Mouse (Mus musculus) liver, embryonic 16.5 days (tissue): ENCODE data around the gene Fam120a. TPM values are rescaled to one million over a fixed set of nuclear protein-coding genes. Genes with fewer than 3 reads are reported as not detected.

ENCODE experiments used
- ATAC-seq: fragments of 200-750 bp; cut with Nextera tagmentation; 2 replicates; pipeline ENCODE4 v1.8.0; 2017; ENCODE audit warnings: low read depth, mild to moderate bottlenecking, moderate number of reproducible peaks, moderate library complexity
- H3K27ac ChIP-seq: fragments of 300-500 bp; sonication (generic); 2 replicates; pipeline ENCODE4 v1.5.1; 2014; ENCODE audit warnings: mild to moderate bottlenecking, low read length
- H3K27me3 ChIP-seq: fragments of 300-500 bp; sonication (generic); 2 replicates; pipeline ENCODE4 v1.6.1; 2014; ENCODE audit warnings: low read depth, low read length, mixed read lengths; ENCODE audit not compliant: control insufficient read depth, insufficient read depth
- H3K36me3 ChIP-seq: fragments of 300-500 bp; sonication (generic); 2 replicates; pipeline ENCODE4 v1.6.1; 2014; ENCODE audit warnings: mild to moderate bottlenecking; ENCODE audit not compliant: control insufficient read depth, insufficient read depth
- H3K4me1 ChIP-seq: fragments of 300-500 bp; sonication (generic); 2 replicates; pipeline ENCODE4 v1.6.1; 2014; ENCODE audit warnings: low read depth, low read length, mixed read lengths; ENCODE audit not compliant: control insufficient read depth
- H3K4me2 ChIP-seq: fragments of 300-500 bp; sonication (generic); 2 replicates; pipeline ENCODE4 v1.6.1; 2014; ENCODE audit warnings: low read depth, low read length, mixed read lengths
- H3K4me3 ChIP-seq: fragments of 300-500 bp; sonication (generic); 2 replicates; pipeline ENCODE4 v1.5.1; 2014; ENCODE audit warnings: low read depth, mild to moderate bottlenecking, low read length
- H3K9ac ChIP-seq: fragments of 300-500 bp; sonication (generic); 2 replicates; pipeline ENCODE4 v1.6.1; 2014; ENCODE audit warnings: low read depth, low read length
- H3K9me3 ChIP-seq: fragments of 300-500 bp; sonication (generic); replicated peaks from 2 replicates; pipeline ENCODE4 v1.6.1; 2016; ENCODE audit warnings: low read length; ENCODE audit not compliant: control insufficient read depth
- WGBS: fragments of 180-500 bp; shearing (Covaris S2); extraction: QIAGEN DNeasy Blood & Tissue Kit; methylation state at CpG from one replicate; pipeline ENCODE4 v1.1.7; 2014; ENCODE audit not compliant: insufficient replicate concordance; 5-methylcytosine and 5-hydroxymethylcytosine counted together
- polyA plus RNA-seq: library from polyadenylated mRNA; unstranded; fragments of >200 nt; fragmentation: Nextera tagmentation; extraction: Ambion mirVana; gene quantifications from 2 replicates; pipeline ENCODE4 v1.2.1, GENCODE M21; 2015

The Fam120a gene
- polyA plus RNA-seq, 1 experiment from 2014 or later: 12.0 TPM

DNA sequence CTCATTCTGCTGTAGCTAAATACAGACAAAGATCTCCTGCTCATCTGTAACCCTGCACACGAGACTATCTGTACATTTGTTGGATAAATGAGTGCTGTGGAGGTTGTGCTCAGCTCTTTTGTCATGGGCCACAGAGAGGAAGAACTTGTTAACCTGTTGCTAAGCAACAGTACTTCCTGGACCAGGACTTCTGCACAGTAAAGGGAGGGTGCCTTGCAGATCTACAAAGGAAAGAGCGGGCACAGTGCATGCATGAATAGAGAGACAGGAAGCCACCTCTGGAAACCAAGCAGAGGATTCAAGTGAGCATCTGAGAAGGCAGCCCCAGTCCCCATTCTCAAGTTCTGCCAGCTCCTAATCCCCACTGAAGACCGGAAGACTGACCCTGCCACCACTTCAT lies 27.1 kb upstream of the Fam120a start:
- H3K9ac ChIP-seq: no peak overlapping the region
- no peaks in the 10 kb centered on the region for H3K9me3 ChIP-seq
- no peak overlapping the region for H3K4me2 ChIP-seq
- no peak for ATAC-seq
- WGBS: 17% methylated on average over 3 of the region's 3 CpGs
- no peaks in the 10 kb centered on the region for H3K4me1 ChIP-seq
- no peak overlapping the region for H3K27ac ChIP-seq
- no peaks in the 10 kb centered on the region for H3K27me3 ChIP-seq
- H3K36me3 ChIP-seq: no peaks in the 10 kb centered on the region
- no peak overlapping the region for H3K4me3 ChIP-seq

DNA sequence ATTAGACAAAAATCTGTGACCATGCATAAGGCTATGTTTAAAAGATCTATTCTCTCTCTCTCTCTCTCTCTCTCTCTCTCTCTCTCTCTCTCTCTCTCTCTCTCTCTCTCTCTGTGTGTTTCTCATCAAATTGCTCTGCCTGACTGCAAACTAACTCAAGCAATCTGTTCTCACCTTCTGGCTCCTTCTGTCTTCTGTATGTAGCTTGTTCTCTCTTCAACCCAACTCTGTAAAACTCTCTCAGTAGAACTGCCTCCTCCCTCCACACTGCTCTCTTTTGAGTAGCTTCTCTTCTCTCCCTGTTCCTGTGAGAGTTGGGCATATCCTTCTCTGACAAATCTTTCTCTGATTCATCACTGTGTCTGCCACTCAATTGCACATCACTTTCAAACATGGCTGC lies 25.1 kb upstream of the Fam120a start:
- no peak overlapping the region for H3K4me3 ChIP-seq
- H3K27ac ChIP-seq: no peak overlapping the region
- no peaks in the 10 kb centered on the region for H3K27me3 ChIP-seq
- H3K9me3 ChIP-seq: no peaks in the 10 kb centered on the region
- no peak for ATAC-seq
- no peak overlapping the region for H3K4me2 ChIP-seq
- H3K36me3 ChIP-seq: no peaks in the 10 kb centered on the region
- H3K4me1 ChIP-seq: no peaks in the 10 kb centered on the region
- H3K9ac ChIP-seq: no peak overlapping the region

DNA sequence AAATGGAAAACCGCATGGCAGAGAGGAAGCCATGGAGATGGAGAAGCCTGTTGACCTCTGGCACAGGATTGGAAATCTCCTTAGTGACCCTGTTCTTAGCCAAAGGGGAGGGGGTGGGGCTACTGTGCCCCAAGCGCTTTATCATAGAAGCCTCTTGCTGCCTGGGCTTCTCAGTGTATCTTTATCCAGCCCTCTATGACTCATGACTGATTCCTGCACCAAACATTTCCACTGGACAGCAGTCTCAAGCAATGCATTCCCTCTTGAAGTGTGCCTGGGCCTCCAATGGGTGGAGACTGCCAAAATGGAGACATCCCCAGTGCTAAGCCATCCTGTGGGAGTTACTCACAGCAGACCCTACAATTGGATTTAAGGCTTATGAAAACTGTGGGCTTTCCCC lies 22.3 kb upstream of the Fam120a start:
- H3K27ac ChIP-seq: no peak overlapping the region
- H3K4me3 ChIP-seq: no peak overlapping the region
- H3K27me3 ChIP-seq: no peaks in the 10 kb centered on the region
- no peak overlapping the region for H3K4me2 ChIP-seq
- 67% methylated on average over 2 of the region's 2 CpGs for WGBS
- H3K9me3 ChIP-seq: no peaks in the 10 kb centered on the region
- no peak for ATAC-seq
- H3K9ac ChIP-seq: no peak overlapping the region
- H3K36me3 ChIP-seq: no peaks in the 10 kb centered on the region
- no peaks in the 10 kb centered on the region for H3K4me1 ChIP-seq

DNA sequence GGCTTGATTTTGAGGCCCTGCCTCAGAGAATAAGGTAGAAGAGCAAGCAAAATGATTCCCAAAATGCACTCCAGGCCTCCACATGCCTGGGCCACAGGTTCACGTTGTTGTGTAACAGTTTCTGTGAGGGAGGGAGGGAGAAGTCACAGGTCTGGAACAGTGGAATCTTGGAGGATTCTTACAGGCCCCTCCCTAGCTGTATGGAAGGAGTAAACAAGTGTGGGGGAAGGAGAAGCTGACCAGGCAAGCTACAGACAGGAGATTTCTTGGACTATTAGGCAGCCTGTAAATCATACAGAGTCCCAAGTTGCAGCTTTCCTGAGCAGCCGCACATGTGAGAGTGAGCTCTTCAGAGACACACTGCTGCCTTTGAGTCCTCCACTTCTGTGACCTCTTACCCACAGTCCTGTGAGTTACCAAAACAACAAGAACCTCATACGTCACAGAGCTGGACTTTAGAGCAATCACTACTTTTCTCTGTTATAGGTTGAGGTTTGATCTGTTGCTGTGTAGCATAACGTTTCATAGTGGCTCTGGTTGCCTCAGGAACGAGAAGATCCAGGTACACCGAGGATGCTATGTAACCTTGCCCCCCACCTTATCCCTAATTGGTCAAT lies 14.8 kb upstream of the Fam120a start:
- H3K27ac ChIP-seq: no peak overlapping the region
- no peaks in the 10 kb centered on the region for H3K36me3 ChIP-seq
- H3K27me3 ChIP-seq: no peaks in the 10 kb centered on the region
- no peaks in the 10 kb centered on the region for H3K9me3 ChIP-seq
- no peak overlapping the region for H3K9ac ChIP-seq
- ATAC-seq: no peak
- no peak overlapping the region for H3K4me2 ChIP-seq
- 67% methylated on average over 6 of the region's 6 CpGs for WGBS
- no peak overlapping the region for H3K4me3 ChIP-seq
- peaks cover 3% of the 10 kb centered on the region; the same call in 1 of the 2 replicates for H3K4me1 ChIP-seq

DNA sequence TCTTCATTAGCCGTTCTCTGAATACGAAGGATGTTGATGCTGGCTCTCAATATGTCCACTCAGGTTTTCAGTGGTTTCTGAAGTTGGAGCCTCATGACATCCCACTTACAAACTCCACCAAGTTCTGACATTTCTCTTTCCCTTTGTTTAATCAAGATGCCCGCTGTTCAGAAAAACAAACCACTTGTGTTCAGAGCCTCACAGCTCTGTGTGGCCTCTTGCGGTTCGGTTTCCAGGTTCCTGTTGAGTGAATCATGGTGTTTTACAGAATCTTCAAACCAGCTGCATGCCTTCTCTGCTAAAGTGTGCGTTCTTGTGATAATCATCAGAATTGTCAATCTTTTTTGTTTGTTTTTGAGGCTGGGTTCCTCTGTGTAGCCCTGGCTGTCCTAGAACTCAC lies 11.3 kb upstream of the Fam120a start:
- no peak overlapping the region for H3K4me2 ChIP-seq
- H3K36me3 ChIP-seq: no peaks in the 10 kb centered on the region
- no peak overlapping the region for H3K9ac ChIP-seq
- ATAC-seq: no peak
- no peak overlapping the region for H3K27ac ChIP-seq
- 66% methylated on average over 6 of the region's 6 CpGs for WGBS
- peaks cover 3% of the 10 kb centered on the region; the same call in 1 of the 2 replicates for H3K4me1 ChIP-seq
- no peaks in the 10 kb centered on the region for H3K27me3 ChIP-seq
- H3K4me3 ChIP-seq: no peak overlapping the region
- no peaks in the 10 kb centered on the region for H3K9me3 ChIP-seq

DNA sequence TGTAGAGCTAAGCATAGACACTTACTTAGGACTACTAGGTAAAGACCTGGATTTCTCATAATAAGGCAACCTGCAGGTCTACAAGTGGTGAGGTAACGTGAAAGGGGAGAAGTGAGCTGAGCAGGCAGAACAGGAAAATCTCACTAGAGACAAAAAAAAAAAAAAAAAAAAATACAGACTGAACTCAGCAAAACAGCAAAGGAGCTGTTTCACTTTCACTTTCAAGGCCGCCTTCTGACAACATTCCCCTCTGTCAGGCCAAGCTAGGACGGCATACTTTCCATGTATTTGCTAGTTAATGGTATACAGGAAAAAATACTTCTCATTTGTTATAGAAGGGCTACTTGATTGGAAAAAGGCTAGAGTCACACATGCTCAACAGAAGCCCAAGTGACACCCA lies 10.0 kb upstream of the Fam120a start:
- no peak overlapping the region; the same call in 1 of the 2 replicates for H3K27ac ChIP-seq
- peak overlapping the region; percentile 45 for H3K4me2 ChIP-seq
- no peaks in the 10 kb centered on the region for H3K9me3 ChIP-seq
- no peak overlapping the region; the same call in 1 of the 2 replicates for H3K9ac ChIP-seq
- peak; percentile 41 for ATAC-seq
- 23% methylated on average over 3 of the region's 3 CpGs for WGBS
- no peaks in the 10 kb centered on the region for H3K36me3 ChIP-seq
- peak overlapping the region; percentile 10 for H3K4me3 ChIP-seq
- H3K4me1 ChIP-seq: peaks cover 3% of the 10 kb centered on the region; the same call in 1 of the 2 replicates
- no peaks in the 10 kb centered on the region for H3K27me3 ChIP-seq

DNA sequence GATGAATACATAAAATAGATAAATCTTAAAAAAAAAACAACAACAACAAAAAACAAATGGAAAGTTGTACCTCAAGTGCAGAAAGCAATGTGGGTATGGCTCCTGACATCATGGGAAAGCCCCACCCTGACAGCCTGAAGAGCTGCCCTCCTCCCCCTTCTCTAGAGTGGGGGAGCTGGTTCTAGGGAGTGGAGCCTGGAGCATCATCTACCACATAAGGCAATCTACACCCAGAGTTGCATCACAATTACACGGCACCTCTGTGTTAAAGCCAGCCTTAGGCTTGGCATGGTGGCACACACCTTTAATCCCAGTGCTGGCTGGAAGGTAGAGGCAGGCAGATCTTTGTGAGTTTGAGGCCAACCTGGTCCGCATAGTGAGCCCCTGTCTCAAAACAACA lies 6.9 kb upstream of the Fam120a start:
- Histone ChIP-seq H3K4me2 (no peak overlapping the region), H3K36me3 (no peaks in the 10 kb centered on the region), H3K27ac (no peak overlapping the region), H3K4me3 (no peak overlapping the region), H3K9me3 (no peaks in the 10 kb centered on the region), H3K9ac (no peak overlapping the region), H3K4me1 (peaks cover 17% of the 10 kb centered on the region), H3K27me3 (no peaks in the 10 kb centered on the region)
- 62% methylated on average over 2 of the region's 2 CpGs for WGBS
- ATAC-seq: no peak

DNA sequence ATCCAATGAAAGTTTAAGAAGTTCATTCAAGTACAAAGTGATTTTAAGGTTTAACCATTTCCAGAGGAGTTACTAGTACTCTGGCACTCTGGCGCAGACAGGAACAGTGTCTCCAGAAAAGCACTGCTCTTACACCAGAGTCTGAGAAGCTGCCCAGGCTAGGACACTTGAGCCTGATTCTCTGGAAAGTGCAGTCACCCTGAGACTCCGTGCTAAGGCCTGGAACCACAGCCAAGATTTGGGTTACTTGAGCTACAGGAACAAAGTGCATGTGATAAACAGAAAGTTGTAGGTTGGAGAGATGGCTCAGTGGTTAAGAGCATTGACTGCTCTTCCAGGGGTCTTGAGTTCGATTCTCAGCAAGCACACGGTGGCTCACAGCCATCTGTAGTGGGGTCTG lies 6.4 kb upstream of the Fam120a start:
- Histone ChIP-seq H3K9ac (no peak overlapping the region), H3K9me3 (no peaks in the 10 kb centered on the region), H3K27me3 (no peaks in the 10 kb centered on the region), H3K4me3 (no peak overlapping the region), H3K4me1 (peaks cover 21% of the 10 kb centered on the region), H3K27ac (no peak overlapping the region), H3K36me3 (no peaks in the 10 kb centered on the region), H3K4me2 (no peak overlapping the region)
- WGBS: 73% methylated on average over 4 of the region's 4 CpGs
- no peak for ATAC-seq

DNA sequence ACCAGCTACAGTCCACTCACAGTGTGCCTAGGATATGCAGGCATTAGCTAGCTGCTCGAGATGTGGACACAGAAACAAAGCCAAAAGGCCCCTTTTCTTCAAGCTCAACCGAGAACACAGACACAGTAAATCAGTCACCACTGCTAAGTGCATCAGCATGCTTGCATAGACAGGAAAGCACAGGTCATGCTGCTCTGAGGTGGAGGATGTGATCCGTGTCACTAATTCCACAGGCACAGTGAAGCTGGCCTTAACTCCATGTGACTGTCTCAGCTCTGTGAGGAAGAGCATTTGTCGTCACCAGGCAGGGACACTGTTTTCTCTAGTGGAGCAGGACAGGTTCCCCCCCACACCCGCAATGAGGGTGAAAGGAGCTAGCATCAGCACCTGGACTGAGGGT lies 5.4 kb upstream of the Fam120a start:
- 68% methylated on average over 5 of the region's 5 CpGs for WGBS

More for the DNA sequence above, 5.4 kb upstream of the Fam120a start:
- no peak overlapping the region for H3K4me2 ChIP-seq
- no peaks in the 10 kb centered on the region for H3K27me3 ChIP-seq
- no peaks in the 10 kb centered on the region for H3K9me3 ChIP-seq
- no peak overlapping the region for H3K27ac ChIP-seq
- H3K9ac ChIP-seq: no peak overlapping the region
- ATAC-seq: no peak
- peaks cover 22% of the 10 kb centered on the region for H3K4me1 ChIP-seq
- no peak overlapping the region for H3K4me3 ChIP-seq
- H3K36me3 ChIP-seq: no peaks in the 10 kb centered on the region
